Mouse (Mus musculus): ENCODE data around the gene Gabrb3. TPM values are rescaled to one million over a fixed set of nuclear protein-coding genes. Genes with fewer than 3 reads are reported as not detected.

Gene Gabrb3
- polyA plus RNA-seq, 1 experiment from 2014 or later = 74.4 TPM

DNA sequence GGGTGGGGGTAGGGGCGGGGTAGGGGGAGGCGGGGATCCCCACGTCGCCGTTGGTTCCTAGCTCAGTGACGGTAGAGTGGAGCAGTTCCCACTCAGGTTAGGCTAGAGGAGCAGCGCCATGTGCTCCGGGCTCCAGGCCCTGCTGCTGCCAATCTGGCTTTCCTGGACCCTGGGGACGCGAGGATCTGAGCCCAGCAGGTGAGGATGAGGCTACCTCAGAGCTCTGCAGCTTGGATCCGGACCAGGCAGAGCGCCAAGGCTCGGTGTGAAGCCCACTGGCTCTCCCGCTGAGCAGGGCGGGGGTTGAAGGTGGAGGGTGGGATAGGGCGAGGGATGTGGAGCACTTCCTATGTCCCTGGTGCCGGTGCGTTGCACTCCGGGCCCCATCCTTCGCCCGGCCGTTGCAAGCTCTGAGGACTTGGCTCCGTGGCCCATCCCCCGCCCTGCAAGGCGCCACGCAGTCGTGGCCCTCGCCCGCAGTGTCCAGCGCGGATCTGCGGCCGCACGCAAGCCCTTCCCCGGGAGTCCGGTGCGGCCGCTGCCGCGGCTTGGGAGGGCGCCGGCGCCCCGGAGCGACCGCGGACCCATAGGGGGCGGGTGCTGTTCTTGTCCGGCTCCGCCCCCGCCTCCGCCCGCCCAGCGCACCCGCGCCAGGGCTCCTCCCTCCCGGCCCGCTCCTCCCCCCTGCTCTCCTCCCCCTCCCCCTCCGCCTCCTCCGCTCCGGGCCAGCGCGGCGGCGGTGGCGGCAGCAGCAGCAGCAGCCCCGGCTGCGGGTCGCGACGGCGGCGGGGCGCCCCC, 171.2 kb downstream of the Gabrb3 start:
- Histone ChIP-seq H3K9me3 (ENCODE audit: control insufficient read depth, low read length) (no peaks in the 10 kb centered on the region), H3K4me3 (replicated peaks; ENCODE audit: low read length) (peak overlapping the region; percentile 66), H3K4me1 (replicated peaks; ENCODE audit: control insufficient read depth, insufficient read depth, low read length) (peaks cover 20% of the 10 kb centered on the region), H3K27me3 (ENCODE audit: control insufficient read depth, insufficient read depth, low read length) (peaks cover 4% of the 10 kb centered on the region; the same call in 1 of the 2 replicates), H3K4me2 (replicated peaks) (peak overlapping the region; percentile 83), H3K9ac (peak overlapping the region; percentile 75), H3K27ac (peak overlapping the region; percentile 90), H3K36me3 (replicated peaks; ENCODE audit: control insufficient read depth, insufficient read depth) (no peaks in the 10 kb centered on the region)
- DNase-seq (ENCODE audit: low spot score) (peak; percentile 85), ATAC-seq (ENCODE audit: low FRiP score) (peak; percentile 93)
- under 1% methylated on average over 51 of the region's 74 CpGs for WGBS

DNA sequence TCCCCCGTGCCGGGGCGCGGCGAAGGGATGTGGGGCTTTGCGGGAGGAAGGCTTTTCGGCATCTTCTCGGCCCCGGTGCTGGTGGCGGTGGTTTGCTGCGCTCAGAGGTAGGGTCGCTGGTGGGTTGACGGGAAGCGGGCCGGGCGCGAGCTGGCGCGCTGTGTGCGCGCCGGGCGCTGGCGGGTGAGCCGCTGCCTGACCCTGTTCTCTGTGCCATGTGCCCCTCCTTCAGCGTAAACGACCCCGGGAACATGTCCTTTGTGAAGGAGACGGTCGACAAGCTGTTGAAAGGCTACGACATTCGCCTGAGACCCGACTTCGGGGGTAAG, 171.7 kb downstream of the Gabrb3 start:
- Histone ChIP-seq H3K27ac (peak overlapping the region; percentile 90), H3K4me2 (replicated peaks) (peak overlapping the region; percentile 83), H3K4me3 (replicated peaks; ENCODE audit: low read length) (peak overlapping the region; percentile 66), H3K9ac (peak overlapping the region; percentile 75), H3K27me3 (ENCODE audit: control insufficient read depth, insufficient read depth, low read length) (peaks cover 4% of the 10 kb centered on the region; the same call in 1 of the 2 replicates), H3K36me3 (replicated peaks; ENCODE audit: control insufficient read depth, insufficient read depth) (no peaks in the 10 kb centered on the region), H3K9me3 (ENCODE audit: control insufficient read depth, low read length) (no peaks in the 10 kb centered on the region), H3K4me1 (replicated peaks; ENCODE audit: control insufficient read depth, insufficient read depth, low read length) (peaks cover 20% of the 10 kb centered on the region)
- WGBS = under 1% methylated on average over 34 of the region's 34 CpGs
- ATAC-seq (ENCODE audit: low FRiP score) = peak; percentile 83
- DNase-seq (ENCODE audit: low spot score) = peak; percentile 60

DNA sequence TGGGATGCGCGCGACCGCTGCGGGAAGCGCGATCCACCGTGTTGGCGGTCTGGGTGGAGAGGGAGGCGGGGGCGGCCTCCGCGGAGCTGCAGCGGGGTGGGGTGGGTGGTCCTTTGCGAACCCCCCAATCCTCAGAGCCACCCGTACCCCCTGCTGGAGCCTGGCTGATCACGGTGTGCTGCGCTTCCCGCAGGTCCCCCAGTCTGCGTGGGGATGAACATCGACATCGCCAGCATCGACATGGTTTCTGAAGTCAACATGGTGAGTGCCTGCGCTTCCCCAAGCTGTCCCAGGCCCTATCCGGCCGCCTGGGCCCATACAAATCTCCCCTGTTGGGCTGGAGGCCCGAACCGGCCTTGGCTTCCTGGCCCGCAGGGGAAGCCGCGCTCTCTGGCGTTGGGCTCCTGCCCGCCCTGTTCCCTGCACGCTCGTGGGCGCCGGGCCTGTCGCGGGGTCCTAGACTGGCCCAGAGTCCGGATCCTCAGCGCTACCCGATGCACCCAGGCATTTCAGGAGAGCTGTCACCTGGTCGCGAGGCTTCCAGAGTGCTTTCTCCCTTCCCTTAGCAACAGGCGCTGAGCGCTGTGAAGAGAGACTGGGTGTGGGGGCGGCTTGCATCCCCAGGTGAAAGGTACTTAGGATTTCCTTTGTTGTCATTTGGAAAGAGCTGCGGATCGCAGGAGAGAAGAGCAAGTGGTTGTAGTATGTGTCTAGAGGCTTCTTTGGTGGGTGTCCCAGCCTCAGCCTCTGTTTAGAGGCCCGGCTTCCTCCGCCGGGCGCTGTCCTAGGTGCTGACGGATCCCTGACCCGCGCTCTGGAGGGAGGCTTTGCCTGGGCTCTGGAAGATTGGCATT, 172.3 kb downstream of the Gabrb3 start:
- Histone ChIP-seq H3K4me2 (replicated peaks) (peak overlapping the region; percentile 83), H3K9ac (peak overlapping the region; percentile 75), H3K27ac (peak overlapping the region; percentile 90), H3K9me3 (ENCODE audit: control insufficient read depth, low read length) (no peaks in the 10 kb centered on the region), H3K27me3 (ENCODE audit: control insufficient read depth, insufficient read depth, low read length) (peaks cover 4% of the 10 kb centered on the region; the same call in 1 of the 2 replicates), H3K4me3 (replicated peaks; ENCODE audit: low read length) (peak overlapping the region; percentile 66), H3K4me1 (replicated peaks; ENCODE audit: control insufficient read depth, insufficient read depth, low read length) (peaks cover 20% of the 10 kb centered on the region), H3K36me3 (replicated peaks; ENCODE audit: control insufficient read depth, insufficient read depth) (no peaks in the 10 kb centered on the region)
- ATAC-seq (ENCODE audit: low FRiP score) = peak; percentile 41
- under 1% methylated on average over 56 of the region's 56 CpGs for whole genome bisulfite sequencing
- peak; percentile 52 for DNase-seq (ENCODE audit: low spot score)

DNA sequence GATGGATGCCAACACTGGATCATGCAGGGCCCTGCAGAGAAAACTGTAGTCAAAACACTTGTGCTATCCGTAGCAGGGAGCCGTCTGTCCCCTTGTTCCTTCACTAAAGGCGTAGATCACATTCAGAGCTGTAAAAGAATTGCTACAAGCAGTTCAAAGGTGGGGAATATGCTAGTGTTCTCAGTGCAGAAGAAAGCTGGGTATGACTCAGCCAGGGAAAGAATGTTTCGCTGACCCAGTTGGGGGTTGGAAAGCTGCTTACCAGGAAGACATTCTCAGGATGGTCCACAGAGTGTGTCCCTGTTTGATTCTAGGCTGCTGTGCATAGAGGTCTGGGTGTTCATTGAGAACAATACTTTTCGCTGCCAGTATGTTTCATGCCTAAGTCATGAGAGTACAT, 177.8 kb downstream of the Gabrb3 start:
- H3K9me3 ChIP-seq (ENCODE audit: control insufficient read depth, low read length) = no peaks in the 10 kb centered on the region
- no peaks in the 10 kb centered on the region for H3K27me3 ChIP-seq (ENCODE audit: control insufficient read depth, insufficient read depth, low read length)
- no peak overlapping the region for H3K4me3 ChIP-seq (replicated peaks; ENCODE audit: low read length)
- ATAC-seq (ENCODE audit: low FRiP score) (no peak), DNase-seq (ENCODE audit: low spot score) (no peak)
- 74% methylated on average over 5 of the region's 5 CpGs for WGBS
- no peak overlapping the region for H3K4me2 ChIP-seq (replicated peaks)
- no peak overlapping the region for H3K27ac ChIP-seq
- no peaks in the 10 kb centered on the region for H3K36me3 ChIP-seq (replicated peaks; ENCODE audit: control insufficient read depth, insufficient read depth)
- no peak overlapping the region for H3K9ac ChIP-seq
- peaks cover 19% of the 10 kb centered on the region for H3K4me1 ChIP-seq (replicated peaks; ENCODE audit: control insufficient read depth, insufficient read depth, low read length)

DNA sequence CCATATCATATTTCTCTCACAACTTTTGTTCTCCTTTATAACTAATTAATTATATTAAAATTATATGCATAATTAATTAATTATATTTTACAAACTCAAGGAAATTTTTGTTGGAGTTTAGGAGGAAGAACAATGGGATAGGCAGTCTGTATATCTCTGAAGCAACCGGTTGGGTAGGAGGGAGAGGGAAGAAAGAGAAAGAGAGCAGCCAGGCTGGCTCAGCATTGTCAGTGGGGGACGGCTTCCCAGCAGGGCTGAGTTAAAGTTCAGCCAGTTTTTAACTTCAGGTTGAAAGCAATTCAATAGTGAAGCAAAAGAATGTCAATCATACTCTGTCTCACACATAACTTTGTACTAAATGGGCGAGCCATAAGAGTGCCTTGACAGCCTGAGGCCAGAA, 199.2 kb downstream of the Gabrb3 start:
- Histone ChIP-seq H3K36me3 (replicated peaks; ENCODE audit: control insufficient read depth, insufficient read depth) (no peaks in the 10 kb centered on the region), H3K4me3 (replicated peaks; ENCODE audit: low read length) (no peak overlapping the region), H3K4me2 (replicated peaks) (no peak overlapping the region), H3K9ac (no peak overlapping the region), H3K27me3 (ENCODE audit: control insufficient read depth, insufficient read depth, low read length) (no peaks in the 10 kb centered on the region), H3K27ac (no peak overlapping the region), H3K4me1 (replicated peaks; ENCODE audit: control insufficient read depth, insufficient read depth, low read length) (no peaks in the 10 kb centered on the region), H3K9me3 (ENCODE audit: control insufficient read depth, low read length) (no peaks in the 10 kb centered on the region)
- DNase-seq (ENCODE audit: low spot score) = no peak
- no peak for ATAC-seq (ENCODE audit: low FRiP score)
- 9% methylated on average over 3 of the region's 3 CpGs for WGBS

DNA sequence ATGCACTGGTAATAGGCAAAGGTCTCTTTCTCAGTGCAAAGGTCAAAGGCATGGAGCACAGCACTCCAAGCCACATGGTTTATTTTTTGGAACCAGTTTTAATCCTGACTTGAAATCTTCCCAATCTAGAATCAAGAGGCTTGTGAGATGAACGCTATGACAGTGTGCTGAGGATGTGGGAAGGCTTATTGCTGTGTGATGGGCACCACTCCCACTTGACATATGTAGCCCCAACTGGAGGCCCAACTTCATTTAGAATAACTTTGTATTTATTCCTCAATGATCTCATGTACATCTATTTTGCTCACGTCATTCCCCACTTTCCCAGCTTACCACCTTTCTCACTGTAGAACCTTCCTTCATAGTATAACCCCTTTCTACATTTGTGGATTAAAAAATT, 200.5 kb downstream of the Gabrb3 start:
- no peaks in the 10 kb centered on the region for H3K27me3 ChIP-seq (ENCODE audit: control insufficient read depth, insufficient read depth, low read length)
- no peaks in the 10 kb centered on the region for H3K36me3 ChIP-seq (replicated peaks; ENCODE audit: control insufficient read depth, insufficient read depth)
- H3K4me2 ChIP-seq (replicated peaks) = no peak overlapping the region
- no peak overlapping the region for H3K9ac ChIP-seq
- no peak overlapping the region for H3K27ac ChIP-seq
- no peak for ATAC-seq (ENCODE audit: low FRiP score)
- no peak for DNase-seq (ENCODE audit: low spot score)
- no peak overlapping the region for H3K4me3 ChIP-seq (replicated peaks; ENCODE audit: low read length)
- 87% methylated on average over 2 of the region's 2 CpGs for WGBS
- H3K4me1 ChIP-seq (replicated peaks; ENCODE audit: control insufficient read depth, insufficient read depth, low read length) = no peaks in the 10 kb centered on the region
- H3K9me3 ChIP-seq (ENCODE audit: control insufficient read depth, low read length) = no peaks in the 10 kb centered on the region

DNA sequence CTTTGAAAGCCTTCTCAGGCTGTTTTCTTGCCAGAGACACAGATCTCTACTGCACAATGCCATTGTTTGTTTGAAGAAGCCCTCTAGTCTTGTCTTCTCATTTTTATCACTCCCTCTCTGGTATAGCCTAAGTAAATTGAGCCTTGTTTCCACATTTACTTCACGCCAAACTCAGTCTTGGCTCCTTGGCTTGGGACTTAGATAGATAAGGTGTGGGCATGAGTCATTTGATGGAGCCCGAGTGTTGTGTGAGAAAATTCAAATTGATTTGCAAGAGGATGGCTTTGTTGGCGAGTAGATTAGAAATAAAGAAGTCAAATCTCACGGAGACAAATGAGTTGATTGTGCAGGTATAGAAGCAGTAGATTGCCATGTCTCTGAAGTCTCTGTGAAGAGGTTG, 204.2 kb downstream of the Gabrb3 start:
- no peaks in the 10 kb centered on the region for H3K27me3 ChIP-seq (ENCODE audit: control insufficient read depth, insufficient read depth, low read length)
- no peaks in the 10 kb centered on the region for H3K4me1 ChIP-seq (replicated peaks; ENCODE audit: control insufficient read depth, insufficient read depth, low read length)
- H3K27ac ChIP-seq = no peak overlapping the region
- DNase-seq (ENCODE audit: low spot score) (no peak), ATAC-seq (ENCODE audit: low FRiP score) (no peak)
- H3K9ac ChIP-seq = no peak overlapping the region
- H3K9me3 ChIP-seq (ENCODE audit: control insufficient read depth, low read length) = no peaks in the 10 kb centered on the region
- no peak overlapping the region for H3K4me3 ChIP-seq (replicated peaks; ENCODE audit: low read length)
- H3K4me2 ChIP-seq (replicated peaks) = no peak overlapping the region
- 83% methylated on average over 4 of the region's 4 CpGs for WGBS
- H3K36me3 ChIP-seq (replicated peaks; ENCODE audit: control insufficient read depth, insufficient read depth) = no peaks in the 10 kb centered on the region

DNA sequence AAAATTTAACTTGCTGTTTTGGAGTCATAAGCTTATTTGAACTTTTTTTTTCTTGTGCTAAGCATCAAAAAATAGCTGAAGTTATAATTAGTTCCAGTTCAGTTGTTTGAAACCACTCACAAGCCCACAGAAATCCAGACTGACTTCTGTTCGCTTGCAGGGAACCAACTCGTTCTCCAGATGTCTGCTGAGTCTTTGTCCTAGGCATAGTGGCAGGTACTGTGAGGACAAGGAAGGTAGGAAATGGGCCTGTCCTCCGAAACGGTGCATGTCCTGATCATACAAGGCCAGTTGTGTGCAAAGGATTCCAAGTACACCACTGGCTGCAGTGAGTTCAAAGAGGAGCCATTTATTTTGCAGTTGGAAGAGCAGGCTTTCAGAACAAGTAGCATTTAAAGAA, 215.5 kb downstream of the Gabrb3 start:
- 57% methylated on average over 4 of the region's 4 CpGs for WGBS
- Histone ChIP-seq H3K9me3 (ENCODE audit: control insufficient read depth, low read length) (no peaks in the 10 kb centered on the region), H3K27me3 (ENCODE audit: control insufficient read depth, insufficient read depth, low read length) (no peaks in the 10 kb centered on the region), H3K9ac (no peak overlapping the region), H3K4me2 (replicated peaks) (no peak overlapping the region), H3K36me3 (replicated peaks; ENCODE audit: control insufficient read depth, insufficient read depth) (no peaks in the 10 kb centered on the region), H3K4me1 (replicated peaks; ENCODE audit: control insufficient read depth, insufficient read depth, low read length) (no peaks in the 10 kb centered on the region), H3K27ac (no peak overlapping the region), H3K4me3 (replicated peaks; ENCODE audit: low read length) (no peak overlapping the region)
- DNase-seq (ENCODE audit: low spot score) (no peak), ATAC-seq (ENCODE audit: low FRiP score) (no peak)

DNA sequence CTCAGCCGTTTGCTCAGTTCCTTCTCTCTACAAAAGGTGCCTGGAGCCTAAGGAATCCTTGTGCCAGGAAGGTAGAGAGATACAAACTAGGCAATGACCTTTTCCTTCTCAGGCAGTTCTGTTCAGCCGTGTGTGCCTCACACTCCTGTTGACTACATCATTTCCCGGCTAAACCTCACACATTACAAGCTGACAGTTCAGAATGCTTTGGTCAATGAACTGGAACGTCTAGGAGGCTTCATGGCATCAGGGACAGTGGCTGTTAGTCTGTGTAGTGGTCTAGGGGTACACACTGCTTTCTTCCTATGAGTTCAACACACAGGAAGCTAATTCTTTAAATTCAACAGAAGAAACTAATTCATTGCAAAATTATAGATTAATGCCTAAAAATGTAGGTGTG, 216.2 kb downstream of the Gabrb3 start:
- Histone ChIP-seq H3K27me3 (ENCODE audit: control insufficient read depth, insufficient read depth, low read length) (no peaks in the 10 kb centered on the region), H3K9me3 (ENCODE audit: control insufficient read depth, low read length) (no peaks in the 10 kb centered on the region), H3K9ac (no peak overlapping the region), H3K4me1 (replicated peaks; ENCODE audit: control insufficient read depth, insufficient read depth, low read length) (no peaks in the 10 kb centered on the region), H3K27ac (no peak overlapping the region), H3K4me3 (replicated peaks; ENCODE audit: low read length) (no peak overlapping the region), H3K36me3 (replicated peaks; ENCODE audit: control insufficient read depth, insufficient read depth) (no peaks in the 10 kb centered on the region), H3K4me2 (replicated peaks) (no peak overlapping the region)
- 46% methylated on average over 4 of the region's 4 CpGs for WGBS
- DNase-seq (ENCODE audit: low spot score) (no peak), ATAC-seq (ENCODE audit: low FRiP score) (no peak)

All from hindbrain, embryonic 14.5 days (tissue).